Mouse (Mus musculus) lung, embryonic 14.5 days (tissue): ENCODE data around the gene Slc27a5. TPM values are rescaled to one million over a fixed set of nuclear protein-coding genes. Genes with fewer than 3 reads are reported as not detected.

Experiments
- ATAC-seq: fragments of 200-750 bp; cut with Nextera tagmentation; 2 replicates; pipeline ENCODE4 v1.8.0; 2017; ENCODE audit warnings: mild to moderate bottlenecking, moderate TSS enrichment, moderate library complexity; ENCODE audit not compliant: insufficient read depth
- DNase-seq: peaks from one replicate; pipeline ENCODE4 v3.0.0-alpha.2; 2015
- H3K27ac ChIP-seq: fragments of 300-500 bp; sonication (generic); 2 replicates; pipeline ENCODE4 v1.5.1; 2014; ENCODE audit warnings: low read depth, mild to moderate bottlenecking, moderate library complexity
- H3K27me3 ChIP-seq: fragments of 300-500 bp; sonication (generic); 2 replicates; pipeline ENCODE4 v1.6.1; 2014; ENCODE audit warnings: low read length, control low read depth; ENCODE audit not compliant: insufficient read depth
- H3K36me3 ChIP-seq: fragments of 300-500 bp; sonication (generic); 2 replicates; pipeline ENCODE4 v1.6.1; 2014; ENCODE audit warnings: control low read depth; ENCODE audit not compliant: insufficient read depth
- H3K4me1 ChIP-seq: fragments of 300-500 bp; sonication (generic); 2 replicates; pipeline ENCODE4 v1.6.1; 2014; ENCODE audit warnings: antibody characterized with exemption, control low read depth; ENCODE audit not compliant: insufficient read depth
- H3K4me2 ChIP-seq: fragments of 300-500 bp; sonication (generic); 2 replicates; pipeline ENCODE4 v1.6.1; 2014; ENCODE audit warnings: mild to moderate bottlenecking
- H3K4me3 ChIP-seq: fragments of 300-500 bp; sonication (generic); 2 replicates; pipeline ENCODE4 v1.5.1; 2014; ENCODE audit warnings: low read depth, low read length
- H3K9ac ChIP-seq: fragments of 300-500 bp; sonication (generic); 2 replicates; pipeline ENCODE4 v1.6.1; 2014
- H3K9me3 ChIP-seq: fragments of 300-500 bp; sonication (generic); 2 replicates; pipeline ENCODE4 v1.6.1; 2016; ENCODE audit warnings: low read depth, low read length, control low read depth
- CTCF ChIP-seq: IDR thresholded peaks from 2 replicates; pipeline ENCODE4 v1.5.1; 2016; ENCODE audit warnings: antibody characterized with exemption, low read depth
- WGBS: fragments of 180-500 bp; shearing (Covaris S2); extraction: QIAGEN DNeasy Blood & Tissue Kit; methylation state at CpG from one replicate; pipeline ENCODE4 v1.1.7; 2014; 5-methylcytosine and 5-hydroxymethylcytosine counted together
- polyA plus RNA-seq: library from polyadenylated mRNA; unstranded; fragments of >200 nt; fragmentation: Nextera tagmentation; extraction: Ambion mirVana; gene quantifications from 2 replicates; pipeline ENCODE4 v1.2.1, GENCODE M21; 2014

The Slc27a5 gene
- polyA plus RNA-seq, 1 experiment from 2014 or later: not detected

GRCm38 (mm10) chr7:13010005-13010908, 12.3 kb upstream of the Slc27a5 start, which contains the start of gene Zbtb45:
TSS of gene Zbtb45 (minus strand) at chr7:13010034.
- 12% methylated on average over 26 of the region's 26 CpGs for WGBS

GRCm38 (mm10) chr7:13009143-13010004, 11.4 kb upstream of the Slc27a5 start:
- Histone ChIP-seq H3K4me3 (peak overlapping the region; percentile 63), H3K4me2 (peak overlapping the region; percentile 91), H3K4me1 (no peaks in the 10 kb centered on the region), H3K27me3 (no peaks in the 10 kb centered on the region), H3K9ac (peak overlapping the region; percentile 72), H3K27ac (peak overlapping the region; percentile 96), H3K36me3 (peaks cover 37% of the 10 kb centered on the region), H3K9me3 (no peaks in the 10 kb centered on the region)
- under 1% methylated on average over 42 of the region's 42 CpGs for WGBS
- DNase-seq: peak; percentile 98
- peak; percentile 92 for TF ChIP-seq CTCF
- ATAC-seq: peak; percentile 90

More at GRCm38 (mm10) chr7:13010005-13010908, 12.3 kb upstream of the Slc27a5 start, which contains the start of gene Zbtb45:
- ATAC-seq: no peak; the same call in 1 of the 2 replicates
- no peak for DNase-seq
- no peaks in the 10 kb centered on the region for H3K27me3 ChIP-seq
- H3K9me3 ChIP-seq: no peaks in the 10 kb centered on the region
- peak within 1 kb of the TSS; percentile 63 for H3K4me3 ChIP-seq
- peaks cover 29% of the 10 kb centered on the region for H3K36me3 ChIP-seq
- peak within 1 kb of the TSS; percentile 72 for H3K9ac ChIP-seq
- no peak for TF ChIP-seq CTCF
- H3K4me2 ChIP-seq: peak within 1 kb of the TSS; percentile 91
- H3K27ac ChIP-seq: peak within 1 kb of the TSS; percentile 96
- no peaks in the 10 kb centered on the region for H3K4me1 ChIP-seq

- H3K27ac ChIP-seq: no peak overlapping the region
- 39% methylated on average over 57 of the region's 57 CpGs for WGBS
- no peak overlapping the region for H3K4me3 ChIP-seq
- ATAC-seq: no peak
- peaks cover 41% of the 10 kb centered on the region for H3K36me3 ChIP-seq
- peak overlapping the region; percentile 23; the same call in 1 of the 2 replicates for H3K9ac ChIP-seq
- no peak for TF ChIP-seq CTCF
- H3K27me3 ChIP-seq: no peaks in the 10 kb centered on the region
- DNase-seq: no peak
- H3K4me1 ChIP-seq: no peaks in the 10 kb centered on the region
- H3K9me3 ChIP-seq: no peaks in the 10 kb centered on the region
- H3K4me2 ChIP-seq: 0 out of 2 replicates have a peak overlapping the region, but pooled peaks have one; percentile 2
Measured at GRCm38 (mm10) chr7:13007341-13008092, 9.5 kb upstream of the Slc27a5 start.

GRCm38 (mm10) chr7:13006531-13006930, 8.5 kb upstream of the Slc27a5 start:
- no peak overlapping the region for H3K4me2 ChIP-seq
- no peaks in the 10 kb centered on the region for H3K4me1 ChIP-seq
- ATAC-seq: no peak
- 82% methylated on average over 10 of the region's 10 CpGs for WGBS
- no peak overlapping the region for H3K27ac ChIP-seq
- no peaks in the 10 kb centered on the region for H3K27me3 ChIP-seq
- no peak overlapping the region for H3K4me3 ChIP-seq
- no peaks in the 10 kb centered on the region for H3K9me3 ChIP-seq
- H3K36me3 ChIP-seq: peaks cover 41% of the 10 kb centered on the region
- TF ChIP-seq CTCF: no peak
- no peak overlapping the region; the same call in 1 of the 2 replicates for H3K9ac ChIP-seq
- no peak for DNase-seq

- H3K4me2 ChIP-seq: no peak overlapping the region
Measured at GRCm38 (mm10) chr7:13006011-13006410, 8.0 kb upstream of the Slc27a5 start.

GRCm38 (mm10) chr7:13003380-13003779, 5.4 kb upstream of the Slc27a5 start:
- no peak overlapping the region for H3K9ac ChIP-seq
- H3K4me1 ChIP-seq: no peaks in the 10 kb centered on the region
- TF ChIP-seq CTCF: no peak
- H3K9me3 ChIP-seq: no peaks in the 10 kb centered on the region
- peaks cover 41% of the 10 kb centered on the region for H3K36me3 ChIP-seq
- ATAC-seq: no peak
- DNase-seq: no peak
- no peaks in the 10 kb centered on the region for H3K27me3 ChIP-seq
- no peak overlapping the region for H3K4me3 ChIP-seq
- no peak overlapping the region for H3K4me2 ChIP-seq
- 77% methylated on average over 5 of the region's 5 CpGs for WGBS
- H3K27ac ChIP-seq: no peak overlapping the region

More at GRCm38 (mm10) chr7:13006011-13006410, 8.0 kb upstream of the Slc27a5 start:
- H3K9ac ChIP-seq: no peak overlapping the region
- H3K36me3 ChIP-seq: peaks cover 41% of the 10 kb centered on the region
- H3K9me3 ChIP-seq: no peaks in the 10 kb centered on the region
- TF ChIP-seq CTCF: no peak
- no peak overlapping the region for H3K27ac ChIP-seq
- ATAC-seq (no peak), DNase-seq (no peak)
- WGBS: 85% methylated on average over 17 of the region's 17 CpGs
- H3K4me3 ChIP-seq: no peak overlapping the region
- no peaks in the 10 kb centered on the region for H3K4me1 ChIP-seq
- no peaks in the 10 kb centered on the region for H3K27me3 ChIP-seq
